Mouse (Mus musculus): Measurements from ENCODE around the gene Igf2bp3.

GRCm38 (mm10) chr6:49165101-49165500 lies 49.7 kb downstream of the Igf2bp3 start:
- no peak for TF ChIP-seq CTCF (IDR thresholded peaks at IDR 0.05; ENCODE audit: extremely low read depth, insufficient read depth, low read length)
- TF ChIP-seq POLR2A (IDR thresholded peaks at IDR 0.05; ENCODE audit: extremely low read depth, insufficient read depth, low read length): no peak

Measured in cortical plate, adult 2 months (tissue).